Mouse (Mus musculus): ENCODE results near the gene Igsf21. TPM values are rescaled to one million over a fixed set of nuclear protein-coding genes. Genes with fewer than 3 reads are reported as not detected.

Igsf21 gene
- total RNA-seq, 2 experiments from 2014 or later: 4.5 to 5.9 TPM

DNA sequence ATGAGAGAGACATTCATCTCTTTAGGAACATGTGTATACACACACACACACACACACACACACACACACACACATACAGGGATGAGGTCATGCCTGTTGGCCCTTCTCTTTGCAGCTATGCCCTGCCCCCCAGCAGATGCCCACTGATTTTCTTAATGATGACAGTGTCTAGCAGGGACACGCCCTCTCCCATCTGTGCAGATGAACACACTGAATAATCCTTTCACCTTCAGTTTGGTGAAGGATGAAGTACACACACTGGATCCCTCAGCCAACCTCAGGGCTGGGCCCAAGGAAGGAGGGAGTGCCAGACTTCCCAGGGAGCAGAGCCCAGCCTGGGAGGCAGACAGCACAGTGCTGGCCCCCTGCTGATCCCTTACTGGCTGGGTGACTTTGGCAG is 4.3 kb downstream of the Igsf21 start:
- no peak for DNase-seq (ENCODE audit: low spot score in 2 of 2)

DNA sequence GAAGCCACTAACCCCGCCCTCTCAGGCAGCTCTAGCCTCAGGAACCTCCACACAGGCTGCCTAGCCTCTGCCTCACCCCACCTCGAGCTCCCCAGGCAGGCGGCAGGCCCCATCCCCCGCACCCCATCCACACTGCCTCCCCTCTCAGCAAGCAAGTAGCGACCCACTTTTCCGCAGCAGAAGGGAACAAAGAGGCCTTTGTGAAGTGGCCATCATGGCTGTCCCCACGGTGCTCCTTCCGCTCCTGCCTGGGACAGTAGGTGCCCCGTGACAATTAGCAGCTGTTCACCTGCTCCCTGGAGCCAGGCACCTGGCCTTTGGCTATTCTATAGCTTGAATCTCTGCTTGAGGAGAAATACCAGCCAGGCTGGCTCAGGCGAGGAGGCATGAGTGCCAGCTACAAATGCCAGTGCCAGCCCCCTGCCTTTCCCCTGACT is 9.3 kb downstream of the Igsf21 start:
- DNase-seq (ENCODE audit: low spot score in 2 of 2): no peak

DNA sequence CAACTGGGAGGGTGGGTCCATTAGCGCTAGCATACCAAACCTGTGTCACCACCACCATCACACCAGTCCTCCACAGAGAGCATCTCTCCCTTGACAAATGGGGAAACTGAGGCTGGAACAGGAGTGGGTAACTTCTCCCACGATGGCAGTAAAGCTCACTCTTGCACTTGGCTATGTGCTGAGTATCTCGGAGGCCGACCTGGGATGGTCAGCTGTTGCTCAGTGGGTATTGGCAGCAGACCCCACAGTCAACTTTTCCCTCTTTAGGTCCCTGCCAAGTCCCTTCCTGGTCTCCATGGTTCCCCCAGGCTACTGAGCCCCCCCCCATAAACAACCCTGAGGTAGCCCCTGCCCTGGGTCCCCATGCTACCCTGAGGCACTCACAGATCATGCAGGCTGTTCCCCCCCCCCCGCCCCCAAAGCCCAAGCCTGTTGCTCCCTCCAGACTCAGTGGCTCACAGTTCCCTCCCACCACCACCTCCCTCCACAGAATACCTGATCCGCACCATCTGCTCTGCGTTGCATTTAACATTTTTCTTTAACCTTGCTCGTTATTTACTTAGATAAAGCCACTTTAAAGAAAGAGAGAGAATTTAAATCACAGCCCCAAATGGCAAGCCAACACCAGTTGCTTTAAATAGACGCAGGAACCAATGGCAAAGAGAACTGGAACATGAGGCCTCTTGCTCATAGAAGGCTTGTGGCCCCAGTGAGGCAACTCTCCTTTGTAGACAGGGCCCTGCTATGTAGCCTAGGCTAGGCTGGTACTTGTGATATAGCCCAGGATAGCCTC is 11.0 kb downstream of the Igsf21 start:
- no peak for DNase-seq (ENCODE audit: low spot score in 2 of 2)

DNA sequence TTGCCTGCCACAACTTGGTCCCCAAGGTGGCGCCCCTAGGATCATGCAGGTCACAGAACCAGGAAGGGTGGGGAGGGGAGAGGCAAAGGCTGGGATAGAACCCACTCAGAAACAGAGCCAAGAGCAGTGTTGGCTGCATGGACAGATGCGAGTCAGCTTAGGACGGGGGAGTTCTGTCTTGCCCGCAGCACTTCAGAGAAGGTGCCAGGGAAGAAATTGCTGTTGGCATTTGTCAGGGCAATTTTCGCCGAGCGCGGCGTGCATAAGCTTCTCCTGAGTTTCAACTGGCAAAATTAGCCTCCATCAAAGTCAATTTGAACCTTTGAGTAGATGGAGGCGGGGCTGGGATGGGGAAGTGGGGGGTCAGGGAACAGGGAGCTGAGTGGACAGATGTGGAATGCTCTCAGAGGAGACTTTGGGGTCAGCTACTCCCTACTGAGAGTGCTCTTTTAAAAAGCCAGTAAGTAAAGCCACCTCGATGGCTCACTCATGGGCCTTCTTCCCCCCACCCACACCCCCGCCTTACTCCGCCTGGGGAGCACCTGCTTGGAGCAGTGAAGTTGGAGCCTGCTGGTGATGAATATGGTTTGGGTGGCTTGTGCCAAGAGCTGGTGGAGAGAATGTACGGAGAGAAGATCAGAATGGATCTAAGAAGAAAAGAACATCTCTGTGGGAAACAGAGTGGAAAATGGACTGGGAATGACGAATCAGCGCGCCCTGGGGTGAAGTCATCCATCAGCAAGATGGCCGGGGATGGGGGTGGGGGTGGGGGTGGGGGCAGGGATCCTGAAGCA is 12.0 kb downstream of the Igsf21 start:
- DNase-seq (ENCODE audit: low spot score in 2 of 2): no peak

DNA sequence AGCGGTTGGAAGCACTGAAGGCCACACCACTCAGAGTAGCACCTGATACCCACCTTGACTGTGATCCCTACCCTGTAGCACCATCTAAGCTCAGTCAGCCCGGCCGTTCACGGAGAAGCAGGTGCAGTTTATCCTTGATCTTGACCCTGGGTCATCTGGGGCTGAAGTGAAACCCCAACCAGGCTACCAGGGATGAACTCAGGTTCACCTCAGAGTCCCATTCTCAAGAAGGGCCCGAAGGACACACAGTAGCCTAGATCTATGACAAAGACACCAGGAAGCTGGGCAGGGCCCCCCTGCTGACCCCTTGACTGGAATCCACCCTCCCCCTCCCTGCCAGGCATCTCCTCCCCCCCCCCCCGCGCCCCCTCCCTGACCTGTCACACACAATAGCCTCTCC is 18.7 kb downstream of the Igsf21 start:
- no peak for DNase-seq (ENCODE audit: low spot score in 2 of 2)

DNA sequence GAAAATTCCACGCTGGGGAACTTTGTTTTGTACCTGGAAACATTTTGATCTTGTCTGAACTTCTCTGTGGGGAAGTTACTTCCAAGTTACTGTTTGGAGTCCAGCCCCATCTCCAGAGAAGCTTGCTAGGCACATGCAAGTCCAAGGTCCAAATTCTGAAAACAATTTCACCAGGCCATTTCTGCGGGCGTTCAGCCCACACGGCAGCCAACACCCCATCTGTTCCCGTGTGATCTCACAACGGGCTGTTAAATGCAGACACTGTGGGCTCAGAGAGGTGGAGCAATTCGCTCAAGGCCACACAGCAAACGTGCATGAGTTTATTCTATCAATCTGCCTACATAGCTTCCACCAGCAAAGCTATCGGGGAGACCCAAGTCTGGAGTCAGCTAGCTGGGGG is 21.4 kb downstream of the Igsf21 start:
- no peak for DNase-seq (ENCODE audit: low spot score in 2 of 2)

DNA sequence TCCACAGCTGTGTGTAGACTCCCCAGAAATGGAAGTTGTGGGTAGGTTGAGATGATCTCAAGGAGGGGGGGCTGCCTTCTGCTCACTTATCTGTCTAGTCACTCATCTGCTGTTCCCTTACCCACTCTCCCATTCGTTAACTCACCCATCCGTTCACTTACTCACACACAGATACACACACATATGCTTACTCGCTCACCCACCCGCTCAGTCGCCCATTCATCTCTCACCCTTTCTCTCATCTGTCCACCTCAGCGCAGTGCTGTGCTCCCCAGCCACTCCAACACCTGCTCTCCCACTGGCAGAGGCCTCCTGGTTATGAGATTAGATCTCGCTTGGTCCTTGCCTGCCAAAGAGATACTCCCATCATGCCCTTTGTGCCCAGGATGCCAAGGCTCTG is 22.1 kb downstream of the Igsf21 start:
- no peak for DNase-seq (ENCODE audit: low spot score in 2 of 2)

DNA sequence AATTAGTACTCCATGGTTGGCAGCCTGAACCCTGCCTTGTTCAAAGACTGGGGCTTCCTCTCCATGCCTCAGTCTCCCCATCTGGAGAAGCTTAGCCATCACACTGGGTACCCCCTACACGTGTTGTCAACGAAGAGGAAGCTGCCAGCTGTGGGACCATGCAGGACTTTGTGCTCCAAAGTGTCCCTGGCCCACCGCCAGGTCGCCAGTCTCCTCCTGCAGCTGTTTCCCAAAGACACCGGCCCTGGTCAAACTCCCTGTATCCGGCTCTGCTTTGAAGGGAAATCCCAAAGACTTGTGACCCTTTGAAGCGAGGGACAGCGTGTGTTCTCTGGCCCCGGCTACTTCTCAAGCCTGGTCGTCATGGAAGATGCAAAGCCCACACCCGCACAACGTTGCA is 23.5 kb downstream of the Igsf21 start:
- DNase-seq (ENCODE audit: low spot score in 2 of 2): no peak

DNA sequence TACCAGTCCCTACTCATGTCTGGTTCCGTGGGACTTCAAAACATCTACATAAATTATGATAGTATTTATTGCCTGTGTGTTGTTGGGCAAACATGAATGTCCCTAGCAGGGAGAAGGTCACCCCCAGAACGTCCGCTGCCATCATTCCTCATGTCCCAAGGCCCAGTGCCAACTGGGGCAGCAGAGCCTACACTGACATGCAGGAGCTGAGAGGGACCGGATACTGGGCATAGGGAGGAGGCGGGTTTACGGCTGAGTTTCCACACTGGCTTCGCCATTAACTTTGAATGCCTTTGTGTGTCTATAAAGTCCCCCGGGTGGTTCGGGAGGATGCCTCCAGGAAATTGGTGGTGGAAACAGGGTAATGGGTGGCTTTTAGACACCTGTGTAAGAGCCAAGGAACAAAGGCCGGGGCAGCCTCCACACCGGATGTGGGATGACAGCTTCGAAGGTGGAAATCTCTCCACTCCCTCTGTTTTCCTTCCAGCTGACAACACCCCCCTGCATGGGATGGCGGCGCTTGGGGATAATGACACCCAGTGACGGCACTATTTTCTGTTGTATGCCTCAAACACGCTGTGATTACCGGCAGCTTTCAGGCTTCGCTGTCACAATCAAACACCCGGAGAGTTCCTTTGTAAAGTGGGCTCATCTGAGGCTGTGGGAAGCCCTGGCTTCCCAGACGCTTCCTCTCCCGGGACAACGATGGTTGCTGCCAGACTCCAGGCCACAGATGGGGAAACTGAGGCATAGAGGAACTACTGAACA is 26.1 kb downstream of the Igsf21 start:
- DNase-seq (ENCODE audit: low spot score in 2 of 2): peak in 1 of 2 experiments; percentile 40

DNA sequence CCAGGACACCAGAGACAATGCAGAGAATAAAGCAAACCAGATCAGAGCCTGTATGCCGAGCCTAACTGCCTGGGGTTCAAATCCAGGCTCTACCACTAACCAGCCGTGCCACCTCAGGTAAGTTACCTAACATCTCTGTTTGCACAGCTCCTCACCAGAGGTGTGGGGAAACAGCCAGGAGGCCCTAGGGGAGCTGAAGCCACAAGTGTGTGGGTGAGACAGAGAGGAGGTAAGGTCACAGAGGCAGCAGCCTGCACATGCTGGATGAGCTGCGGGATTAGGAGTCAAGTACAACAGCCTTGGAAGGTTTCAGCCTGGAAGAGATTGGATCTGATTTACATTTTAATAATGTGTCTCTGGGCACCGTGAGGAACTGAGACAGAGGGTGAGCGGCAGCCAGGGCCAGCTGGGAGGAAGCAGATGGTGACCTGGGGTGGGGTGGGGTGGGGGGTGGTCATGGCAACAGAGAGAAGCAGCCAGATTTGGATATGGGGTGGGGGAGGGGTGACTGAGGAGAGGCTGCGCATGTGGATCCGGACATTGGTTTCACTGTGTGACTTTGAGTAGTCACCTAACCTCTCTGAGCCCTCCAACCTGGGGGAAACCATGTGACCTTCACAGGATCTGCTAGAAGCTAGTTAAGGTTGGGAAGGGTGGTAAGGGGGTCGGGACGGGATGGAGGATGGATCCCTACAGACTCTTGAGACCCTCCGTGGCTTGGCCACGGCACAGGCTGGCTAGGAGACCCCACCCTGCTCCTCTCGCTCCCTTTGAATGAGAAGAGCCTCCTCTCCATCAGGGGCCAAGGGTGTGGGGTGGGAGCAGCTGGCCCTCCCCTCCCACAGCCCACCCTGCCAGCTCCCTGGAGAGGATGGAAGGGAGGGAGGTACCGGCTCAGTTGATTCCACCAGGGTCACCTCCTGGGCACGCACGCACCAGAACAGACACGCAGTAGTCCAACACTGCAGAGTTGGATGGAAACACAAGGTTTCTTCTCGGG is 27.4 kb downstream of the Igsf21 start:
- DNase-seq (ENCODE audit: low spot score in 2 of 2): no peak

DNA sequence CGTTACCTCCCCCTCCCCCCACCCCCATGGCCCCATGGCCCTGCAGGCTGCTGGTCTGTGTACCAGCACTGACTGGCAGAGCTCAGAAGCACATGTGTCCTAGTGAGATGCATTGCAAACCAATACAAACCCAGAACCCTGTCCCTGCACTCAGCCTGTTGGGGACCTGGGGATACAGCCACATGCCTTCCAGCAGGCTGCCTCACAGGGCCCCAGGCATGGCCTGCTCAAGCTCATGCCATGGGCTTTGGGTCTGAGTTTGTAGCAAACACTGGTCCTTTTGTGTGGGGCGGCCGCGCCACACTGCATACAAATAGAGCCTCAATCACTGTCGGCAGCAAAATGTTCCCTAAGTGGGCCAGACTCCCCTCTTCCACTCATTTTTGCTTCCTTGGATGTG is 28.2 kb downstream of the Igsf21 start:
- no peak for DNase-seq (ENCODE audit: low spot score in 2 of 2)

DNA sequence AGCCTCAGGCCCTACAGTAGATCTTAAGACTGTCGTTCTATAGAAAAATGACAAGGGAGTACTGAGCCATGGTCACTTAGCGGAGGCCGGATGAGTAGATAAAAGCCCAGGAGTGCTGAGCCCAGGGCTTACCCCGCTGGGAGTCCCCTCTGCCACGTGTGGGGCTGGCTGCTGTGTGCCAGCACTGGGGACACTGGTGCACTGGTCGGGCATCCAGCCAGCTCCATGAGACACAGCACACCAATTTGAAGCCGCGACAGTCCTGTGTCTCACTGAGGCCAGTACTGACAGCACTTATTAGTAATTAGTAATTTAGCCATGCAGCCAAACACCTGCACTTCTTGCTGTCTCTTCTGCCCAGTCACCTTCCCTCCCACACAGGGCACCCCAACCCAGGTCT is 28.6 kb downstream of the Igsf21 start:
- no peak for DNase-seq (ENCODE audit: low spot score in 2 of 2)

DNA sequence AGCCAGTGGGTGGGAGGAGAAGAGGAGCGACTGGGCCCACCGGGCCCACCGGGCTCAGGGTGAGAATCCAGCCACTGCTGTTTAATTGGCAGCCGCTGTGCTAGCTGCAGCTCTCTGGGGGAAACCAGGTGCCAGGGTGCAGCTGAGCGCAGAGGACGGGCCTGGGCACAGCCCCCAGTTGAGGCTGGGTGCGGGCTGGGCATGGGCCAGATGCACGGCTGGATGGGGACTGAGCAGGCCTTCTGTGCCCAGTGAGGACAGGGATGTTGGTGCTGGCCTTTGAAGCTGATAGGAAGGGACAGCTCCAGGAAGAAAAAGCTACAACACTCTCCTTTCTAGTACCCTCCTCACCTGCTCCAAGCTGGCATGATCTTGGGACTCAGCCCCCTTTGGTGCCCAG is 30.5 kb downstream of the Igsf21 start:
- DNase-seq (ENCODE audit: low spot score in 2 of 2): no peak

DNA sequence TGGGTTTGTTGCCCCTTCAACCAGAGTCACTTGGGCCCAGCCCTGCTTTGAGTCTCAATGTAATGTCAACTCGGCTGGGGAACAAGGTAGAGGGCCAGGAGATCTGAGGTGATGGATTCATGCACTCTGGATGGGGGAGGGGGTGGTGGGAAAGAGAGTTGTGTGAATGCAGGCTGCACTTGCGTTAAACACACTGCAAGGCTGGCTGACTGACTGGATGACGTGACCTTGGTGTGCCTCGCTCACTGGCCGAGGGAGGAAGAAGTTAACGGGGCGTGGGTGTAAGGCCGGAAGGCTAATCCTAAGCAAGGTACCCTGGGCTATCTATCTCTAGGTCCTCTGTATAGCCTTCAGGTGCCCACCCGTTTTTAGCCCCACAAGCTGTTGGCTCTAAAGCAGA is 31.4 kb downstream of the Igsf21 start:
- DNase-seq (ENCODE audit: low spot score in 2 of 2): no peak

DNA sequence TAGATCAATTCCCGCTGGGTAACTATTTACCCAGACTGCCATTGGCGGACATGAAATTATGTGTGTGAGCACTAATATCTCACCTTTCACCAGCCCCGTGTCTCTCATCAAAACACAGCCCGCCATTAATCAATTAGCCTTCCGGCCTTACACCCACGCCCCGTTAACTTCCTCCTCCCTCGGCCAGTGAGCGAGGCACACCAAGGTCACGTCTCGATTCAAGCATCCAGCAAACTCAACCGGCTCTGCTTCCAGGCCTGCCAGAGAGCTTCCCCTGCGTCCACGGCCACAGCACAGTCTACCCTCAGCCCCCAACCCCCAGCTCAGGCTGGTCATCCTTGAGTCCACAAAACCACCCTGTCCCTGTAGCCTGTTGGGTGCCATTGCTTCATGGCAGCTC is 32.2 kb downstream of the Igsf21 start:
- DNase-seq (ENCODE audit: low spot score in 2 of 2): no peak

DNA sequence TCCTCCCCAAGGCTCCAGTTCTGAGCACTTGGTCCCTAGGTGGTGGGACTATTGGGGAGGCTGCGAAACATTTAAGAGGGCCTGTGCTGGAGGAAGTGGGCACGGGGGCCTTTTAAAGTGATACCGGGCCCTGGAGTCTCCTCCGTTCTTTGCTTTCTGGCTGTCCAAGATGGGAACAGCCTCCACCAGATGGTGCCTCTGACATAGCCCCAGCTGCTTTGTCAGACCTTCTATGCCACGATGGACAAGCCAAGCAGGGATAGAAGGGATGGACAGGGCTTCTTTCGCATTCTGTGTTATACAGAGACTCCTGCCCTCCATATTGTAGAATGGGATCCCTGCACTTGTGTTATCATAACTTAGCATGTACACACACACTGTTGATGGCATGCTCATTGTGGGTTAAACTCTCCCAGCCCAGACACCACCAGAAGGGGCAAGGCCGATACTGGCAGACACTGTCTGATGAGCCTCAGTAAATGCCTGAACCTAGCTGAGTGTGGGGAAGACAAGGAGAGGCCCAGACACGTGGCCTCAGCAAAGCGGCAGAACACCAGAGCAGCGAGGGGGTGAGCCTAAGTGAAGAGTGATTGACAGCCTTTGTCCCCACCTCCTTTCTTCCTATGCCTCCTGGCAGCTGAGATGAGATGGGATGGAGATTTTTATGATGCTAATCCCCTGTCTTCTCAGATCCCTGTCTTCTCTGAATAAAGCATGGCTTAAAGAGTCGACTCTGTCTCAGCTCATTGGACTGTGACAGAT is 36.3 kb downstream of the Igsf21 start:
- DNase-seq (ENCODE audit: low spot score in 2 of 2): no peak

DNA sequence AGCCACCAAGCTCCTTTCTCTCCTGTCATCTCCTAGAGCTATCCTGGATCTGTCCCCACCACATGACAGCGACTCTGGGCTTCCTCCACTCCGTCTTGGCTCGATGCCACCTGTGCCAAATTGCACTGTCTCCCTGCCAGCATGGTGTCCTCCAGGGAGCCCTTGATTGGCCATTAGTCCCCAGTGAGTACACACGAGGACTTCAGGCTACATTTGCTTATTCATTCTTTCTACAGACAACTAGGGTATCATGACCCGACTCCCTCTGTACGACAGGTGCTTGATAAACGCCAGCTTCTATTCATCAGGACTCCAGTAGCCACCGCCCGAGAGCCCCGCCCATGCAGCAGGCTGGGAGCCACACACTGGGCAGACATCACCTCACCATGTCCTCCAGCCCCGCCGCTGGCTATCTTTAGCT is 40.8 kb downstream of the Igsf21 start:
- peak in 1 of 2 experiments; percentile 62 for DNase-seq (ENCODE audit: low spot score in 2 of 2)

DNA sequence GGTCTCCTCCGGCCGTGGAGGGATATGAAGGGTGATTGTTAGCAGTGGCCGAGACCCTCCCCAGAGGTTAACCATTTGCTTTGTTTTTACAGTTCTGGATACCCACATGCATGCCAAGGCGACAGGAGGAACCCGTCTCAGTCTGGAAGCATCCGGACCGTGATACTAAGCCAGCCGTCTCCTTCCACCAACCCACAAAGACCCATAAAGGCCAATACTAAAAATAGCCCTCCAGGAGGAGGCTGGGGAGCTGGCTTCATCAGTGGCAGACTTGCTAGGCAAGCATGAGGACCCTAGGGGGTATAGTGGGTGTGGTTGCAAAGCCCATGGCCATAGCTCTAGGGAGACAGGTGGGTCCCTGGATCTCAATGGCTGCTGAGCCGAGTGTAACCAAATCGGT is 41.8 kb downstream of the Igsf21 start:
- DNase-seq (ENCODE audit: low spot score in 2 of 2): no peak

DNA sequence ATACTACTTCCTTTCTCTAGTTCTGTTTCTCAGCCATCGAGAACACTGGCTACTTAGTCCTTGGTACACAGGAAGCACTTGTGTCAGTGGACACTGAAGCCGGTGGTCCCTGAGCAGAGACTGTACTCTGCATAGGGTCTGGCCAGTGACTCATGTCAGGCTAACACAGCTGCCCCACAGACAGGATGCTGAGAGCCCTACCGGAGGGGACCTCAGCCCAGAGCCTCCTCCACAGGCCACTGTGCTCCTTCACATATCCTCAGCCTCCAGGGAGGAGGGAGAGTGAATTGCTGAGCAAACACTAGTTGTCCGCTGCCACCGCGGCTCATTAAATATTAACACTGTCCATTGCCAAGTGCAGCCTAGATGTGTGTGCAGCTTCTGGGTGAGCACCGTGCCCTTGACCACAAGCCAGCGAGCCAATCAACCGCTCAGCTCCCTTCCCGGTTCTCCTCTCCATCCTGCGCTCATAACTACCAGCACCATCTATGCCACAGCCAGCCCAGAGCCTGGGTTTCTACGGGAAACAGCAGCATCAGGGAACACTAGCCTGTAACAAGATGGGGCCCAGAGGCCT is 42.8 kb downstream of the Igsf21 start:
- no peak for DNase-seq (ENCODE audit: low spot score in 2 of 2)

Data from adrenal gland, postnatal 4 days (tissue).